Mouse (Mus musculus) kidney, postnatal 10 days (tissue): ENCODE measurements at regions not wholly inside any gene's neighbourhood (a gene's known extent, or its start where the extent isn't known, plus 50 kb on each side); places are given as distances from the start of the nearest gene placed in this dataset.

Experiments used
- DNase-seq: peaks from one replicate; pipeline ENCODE4 v3.0.0; 2021; ENCODE audit warnings: mixed read lengths

GRCm38 (mm10) chr6:53134410-53134809, 66.0 kb upstream of the Jazf1 start:
- DNase-seq: no peak

- DNase-seq: no peak
These were observed 62.4 kb upstream of the Jazf1 start for GRCm38 (mm10) chr6:53130717-53131330.

GRCm38 (mm10) chr6:53126776-53127175, 58.3 kb upstream of the Jazf1 start:
- DNase-seq: no peak

GRCm38 (mm10) chr6:53124800-53125450, 56.5 kb upstream of the Jazf1 start:
- DNase-seq: no peak

- no peak for DNase-seq
These were observed 52.0 kb upstream of the Jazf1 start for GRCm38 (mm10) chr6:53120385-53120784.
